Mouse (Mus musculus): ENCODE measurements around the gene Skida1.

Gene Skida1

GRCm38 (mm10) chr2:18015581-18015980 lies 33.3 kb downstream of the Skida1 start:
- no peak for DNase-seq (ENCODE audit: low spot score in 2 of 2)

GRCm38 (mm10) chr2:18012866-18013265 lies 36.0 kb downstream of the Skida1 start:
- DNase-seq (ENCODE audit: low spot score in 2 of 2), result no peak

GRCm38 (mm10) chr2:18011226-18011625 lies 37.6 kb downstream of the Skida1 start:
- DNase-seq (ENCODE audit: low spot score in 2 of 2), result no peak

GRCm38 (mm10) chr2:18005137-18005536 lies 43.7 kb downstream of the Skida1 start:
- no peak for DNase-seq (ENCODE audit: low spot score in 2 of 2)

GRCm38 (mm10) chr2:18004286-18004685 lies 44.6 kb downstream of the Skida1 start:
- no peak for DNase-seq (ENCODE audit: low spot score in 2 of 2)

- DNase-seq (ENCODE audit: low spot score in 2 of 2), result no peak
These were observed 46.5 kb downstream of the Skida1 start for GRCm38 (mm10) chr2:18002306-18002705.

GRCm38 (mm10) chr2:17996858-17997257 lies 52.0 kb downstream of the Skida1 start, which contains the start of gene H2al2a:
TSS of gene H2al2a (minus strand) at chr2:17996958.
- no peak for DNase-seq (ENCODE audit: low spot score in 2 of 2)
